Mouse (Mus musculus): ENCODE data around the gene Zfp763.

- TF ChIP-seq POLR2A (IDR thresholded peaks at IDR 0.05; ENCODE audit: borderline replicate concordance, low read depth, low read length) (no peak), CTCF (IDR thresholded peaks at IDR 0.05; ENCODE audit: low read depth, low read length) (no peak)
These were observed 40.3 kb downstream of the Zfp763 start, which contains the start of gene Zfp952 for GRCm38 (mm10) chr17:32992699-32993474.

Measured in bone marrow macrophage, adult 2 months (primary cell).